Mouse (Mus musculus): ENCODE data around the gene D630045J12Rik.

D630045J12Rik gene

GRCm38 (mm10) chr6:38087242-38088026, 166.4 kb downstream of the D630045J12Rik start:
- DNase-seq = no peak

GRCm38 (mm10) chr6:38083204-38083603, 170.6 kb downstream of the D630045J12Rik start:
- DNase-seq = no peak

GRCm38 (mm10) chr6:38081727-38082341, 172.0 kb downstream of the D630045J12Rik start:
- DNase-seq = peak; percentile 37

- no peak for DNase-seq
These were observed 173.4 kb downstream of the D630045J12Rik start for GRCm38 (mm10) chr6:38080364-38080763.

GRCm38 (mm10) chr6:38073592-38073991, 180.2 kb downstream of the D630045J12Rik start:
- DNase-seq = no peak

Measured in kidney, postnatal 14 days (tissue).